Mouse (Mus musculus): Measurements from ENCODE around the gene Olfr772. TPM values are rescaled to one million over a fixed set of nuclear protein-coding genes. Genes with fewer than 3 reads are reported as not detected.
"Not testable (repeated sequence)": the region's sequence is repeated elsewhere in the genome, so short reads cannot be mapped to it uniquely, and the experiment has no call there.

The Olfr772 gene
- not detected in 2 replicates for polyA plus RNA-seq (2012; rRNA removed)

DNA sequence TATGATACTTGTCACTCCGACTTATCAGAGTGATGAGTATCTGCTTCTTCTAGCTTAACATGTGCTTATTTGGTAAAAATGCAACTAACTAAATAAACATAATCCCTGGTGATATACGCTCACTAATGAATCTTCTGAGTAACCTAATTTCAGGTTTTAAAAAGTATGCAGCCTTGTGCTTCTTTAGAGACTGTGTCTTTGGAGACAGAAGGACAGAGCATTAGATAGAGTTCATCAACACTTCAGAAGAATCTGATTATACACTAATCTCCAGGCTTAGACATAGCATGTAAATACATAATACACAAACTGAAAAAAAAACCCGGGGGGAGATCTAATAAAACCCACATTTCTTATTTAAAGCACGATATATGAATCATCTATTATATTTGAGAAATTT lies at the start of gene Olfr772:
Gene Olfr772 (minus strand): TSS at position 101 of the 400 bp plus-strand sequence.
- not testable (repeated sequence) for H3K4me3 ChIP-seq (ENCODE audit: control insufficient read depth, insufficient read depth, low read length); DNase-seq; H3K36me3 ChIP-seq (ENCODE audit: control insufficient read depth, insufficient read depth, low read length); H3K27ac ChIP-seq (ENCODE audit: control insufficient read depth, insufficient read depth, low read length); H3K27me3 ChIP-seq (ENCODE audit: control insufficient read depth, insufficient read depth, low read length); H3K4me1 ChIP-seq (replicated peaks; ENCODE audit: control insufficient read depth, insufficient read depth, low read length)
- 89% methylated on average over 3 of the region's 4 CpGs for WGBS

DNA sequence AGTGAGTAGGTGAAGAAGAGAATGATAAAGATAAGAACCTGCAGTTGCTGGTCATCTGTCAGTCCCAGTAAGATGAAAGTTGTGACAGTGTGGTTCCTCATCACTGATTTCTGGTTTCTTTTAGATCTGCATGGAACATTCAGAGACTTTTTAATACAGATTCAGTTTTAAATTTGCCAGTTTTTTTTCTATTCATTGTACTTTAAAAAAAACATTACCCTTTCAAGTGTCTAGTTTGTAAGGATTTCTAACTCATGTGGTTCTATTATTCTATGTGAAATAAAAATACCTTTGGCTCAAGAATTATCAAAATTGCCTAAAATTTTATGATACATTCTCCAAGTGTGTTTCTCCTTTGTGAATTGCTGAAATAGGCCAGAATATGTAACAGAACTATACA lies 9.6 kb upstream of the Olfr772 start, which contains the start of gene Olfr773:
Gene Olfr773 (minus strand): TSS at position 101 of the 400 bp plus-strand sequence.
- H3K27ac ChIP-seq (ENCODE audit: control insufficient read depth, insufficient read depth, low read length); H3K36me3 ChIP-seq (ENCODE audit: control insufficient read depth, insufficient read depth, low read length); H3K4me3 ChIP-seq (ENCODE audit: control insufficient read depth, insufficient read depth, low read length); DNase-seq; H3K4me1 ChIP-seq (replicated peaks; ENCODE audit: control insufficient read depth, insufficient read depth, low read length); H3K27me3 ChIP-seq (ENCODE audit: control insufficient read depth, insufficient read depth, low read length): not testable (repeated sequence)

DNA sequence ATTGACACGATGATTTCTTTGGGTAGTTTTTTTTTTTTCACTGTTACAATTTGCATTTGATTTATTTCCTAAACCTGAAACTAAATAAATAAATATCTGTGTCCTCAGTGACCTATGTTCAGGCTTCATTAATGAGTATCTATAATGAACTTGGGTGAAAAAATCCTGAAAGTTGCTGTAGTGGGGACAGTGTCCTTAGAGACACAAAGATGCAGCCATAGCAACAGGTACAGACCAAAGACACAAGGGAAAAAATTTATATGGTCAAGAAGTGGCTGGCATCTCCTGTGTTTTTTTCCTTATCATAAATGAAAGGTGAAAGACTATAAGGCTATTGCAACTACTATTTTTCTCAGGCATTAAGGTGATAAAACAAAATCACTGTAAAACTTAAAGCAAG lies 13.1 kb downstream of the Olfr772 start, which contains the start of gene Olfr771:
Gene Olfr771 (minus strand): TSS at position 101 of the 400 bp plus-strand sequence.
- WGBS: 90% methylated on average over 1 of the region's 1 CpGs
- H3K27ac ChIP-seq (ENCODE audit: control insufficient read depth, insufficient read depth, low read length): no peak within 1 kb of the TSS
- no peak within 1 kb of the TSS for H3K4me3 ChIP-seq (ENCODE audit: control insufficient read depth, insufficient read depth, low read length)
- H3K4me1 ChIP-seq (replicated peaks; ENCODE audit: control insufficient read depth, insufficient read depth, low read length): no peaks in the 10 kb centered on the region
- H3K27me3 ChIP-seq (ENCODE audit: control insufficient read depth, insufficient read depth, low read length): no peaks in the 10 kb centered on the region
- TF ChIP-seq POLR2A (IDR thresholded peaks at IDR 0.05; ENCODE audit: control insufficient read depth, extremely low read depth, insufficient read depth, low read length, poor library complexity): no peak
- no peak for DNase-seq
- H3K36me3 ChIP-seq (ENCODE audit: control insufficient read depth, insufficient read depth, low read length): no peaks in the 10 kb centered on the region

DNA sequence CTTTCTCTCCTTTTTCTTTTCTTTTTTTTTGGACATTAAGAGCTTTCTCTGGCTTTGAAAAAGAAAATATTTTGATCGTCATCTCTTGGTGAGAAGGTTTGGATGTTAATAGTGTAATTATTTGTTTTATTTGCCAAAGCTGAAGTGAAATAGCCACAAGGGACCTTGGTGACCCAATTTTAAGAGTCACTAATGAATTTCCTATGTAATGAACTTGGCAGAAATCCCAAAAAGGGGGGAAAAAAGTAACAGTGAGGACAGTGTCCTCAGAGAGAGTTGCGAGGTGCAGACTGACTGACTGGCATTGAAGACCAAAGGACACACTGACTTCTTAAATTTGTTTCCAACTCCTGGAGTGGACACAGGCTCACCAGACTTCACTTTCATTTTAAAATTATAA lies 38.8 kb downstream of the Olfr772 start, which contains the start of gene Olfr770:
Gene Olfr770 (minus strand): TSS at position 101 of the 400 bp plus-strand sequence.
- H3K27me3 ChIP-seq (ENCODE audit: control insufficient read depth, insufficient read depth, low read length): no peaks in the 10 kb centered on the region
- TF ChIP-seq CTCF (IDR thresholded peaks at IDR 0.05; ENCODE audit: borderline replicate concordance, control insufficient read depth, extremely low read depth, insufficient read depth, low read length, poor library complexity): no peak
- no peak for TF ChIP-seq POLR2A (IDR thresholded peaks at IDR 0.05; ENCODE audit: control insufficient read depth, extremely low read depth, insufficient read depth, low read length, poor library complexity)
- DNase-seq: no peak
- H3K36me3 ChIP-seq (ENCODE audit: control insufficient read depth, insufficient read depth, low read length): no peaks in the 10 kb centered on the region
- WGBS: 92% methylated on average over 2 of the region's 2 CpGs
- H3K4me1 ChIP-seq (replicated peaks; ENCODE audit: control insufficient read depth, insufficient read depth, low read length): no peaks in the 10 kb centered on the region
- no peak within 1 kb of the TSS for H3K4me3 ChIP-seq (ENCODE audit: control insufficient read depth, insufficient read depth, low read length)
- no peak within 1 kb of the TSS for H3K27ac ChIP-seq (ENCODE audit: control insufficient read depth, insufficient read depth, low read length)

Other genes starting within 250 kb of the Olfr772 start
- 5.9 and 14.5 TPM in 2 replicates for gene Itga7, start 244.1 kb downstream of the Olfr772 start, polyA plus RNA-seq (2012; rRNA removed)
- gene Mettl7b, start 216.9 kb downstream of the Olfr772 start, polyA plus RNA-seq (2012; rRNA removed): 0.28 and 1.6 TPM in 2 replicates
- not detected in 2 replicates for gene Olfr9, start 188.5 kb downstream of the Olfr772 start, polyA plus RNA-seq (2012; rRNA removed)
- not detected in 2 replicates for gene Olfr763, start 167.1 kb downstream of the Olfr772 start, polyA plus RNA-seq (2012; rRNA removed)
- not detected in 2 replicates for gene Olfr764-ps1, start 138.0 kb downstream of the Olfr772 start, polyA plus RNA-seq (2012; rRNA removed)
- gene Olfr765, start 127.9 kb downstream of the Olfr772 start, polyA plus RNA-seq (2012; rRNA removed): not detected in 2 replicates
- not detected in 2 replicates for gene Olfr766-ps1, start 108.9 kb downstream of the Olfr772 start, polyA plus RNA-seq (2012; rRNA removed)
- gene Olfr767, start 95.0 kb downstream of the Olfr772 start, polyA plus RNA-seq (2012; rRNA removed): not detected in 2 replicates
- gene Olfr768, start 78.5 kb downstream of the Olfr772 start, polyA plus RNA-seq (2012; rRNA removed): not detected in 2 replicates
- not detected in 2 replicates for gene Olfr769, start 60.1 kb downstream of the Olfr772 start, polyA plus RNA-seq (2012; rRNA removed)
- gene Olfr770, start 38.9 kb downstream of the Olfr772 start, polyA plus RNA-seq (2012; rRNA removed): not detected in 2 replicates
- not detected in 2 replicates for gene Olfr771, start 13.2 kb downstream of the Olfr772 start, polyA plus RNA-seq (2012; rRNA removed)
- gene Olfr773, start 9.5 kb upstream of the Olfr772 start, polyA plus RNA-seq (2012; rRNA removed): not detected in 2 replicates
- gene Olfr774, start 58.3 kb upstream of the Olfr772 start, polyA plus RNA-seq (2012; rRNA removed): not detected in 2 replicates
- not detected in 2 replicates for gene Olfr775, start 70.5 kb upstream of the Olfr772 start, polyA plus RNA-seq (2012; rRNA removed)
- gene Olfr776, start 81.2 kb upstream of the Olfr772 start, polyA plus RNA-seq (2012; rRNA removed): not detected in 2 replicates
- not detected in 2 replicates for gene Olfr777, start 93.6 kb upstream of the Olfr772 start, polyA plus RNA-seq (2012; rRNA removed)
- gene Olfr780, start 140.2 kb upstream of the Olfr772 start, polyA plus RNA-seq (2012; rRNA removed): not detected in 2 replicates
- not detected in 2 replicates for gene Olfr781, start 150.9 kb upstream of the Olfr772 start, polyA plus RNA-seq (2012; rRNA removed)
- gene Olfr782, start 170.9 kb upstream of the Olfr772 start, polyA plus RNA-seq (2012; rRNA removed): not detected in 2 replicates
- 0.04 and 0.09 TPM in 2 replicates for gene Olfr784, start 206.2 kb upstream of the Olfr772 start, polyA plus RNA-seq (2012; rRNA removed)
- gene Olfr785, start 227.5 kb upstream of the Olfr772 start, polyA plus RNA-seq (2012; rRNA removed): not detected in 2 replicates
- not detected in 2 replicates for gene Olfr786, start 249.4 kb upstream of the Olfr772 start, polyA plus RNA-seq (2012; rRNA removed)

All from thymus, adult 2 months (tissue).